Mouse (Mus musculus) ovary, postnatal 14 days (tissue): Measurements from ENCODE around the gene Ddx28.
A peak's percentile ranks its signal among the peaks of the same experiment; 100 is the strongest.

Source experiments
- DNase-seq: peaks from one replicate; pipeline ENCODE4 v3.0.0; 2022; ENCODE audit warnings: low spot score

The Ddx28 gene

DNA sequence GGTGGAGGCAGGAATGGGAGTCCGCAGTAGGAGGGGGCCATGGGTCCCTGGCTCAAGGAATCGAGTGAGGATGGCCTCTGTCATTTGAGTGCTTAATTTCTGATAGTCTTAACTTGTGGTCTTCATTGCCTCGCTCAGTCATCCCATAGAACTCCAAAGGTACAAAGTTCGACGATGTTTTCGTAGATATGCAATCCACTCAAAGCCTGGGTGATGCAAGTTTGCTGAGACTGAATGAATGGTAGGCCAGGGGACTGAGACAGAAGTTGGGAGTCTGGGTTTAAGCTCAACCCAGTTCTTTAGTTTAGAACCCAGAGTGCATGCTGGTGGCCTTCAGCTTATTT is at the start of gene Ddx28:
TSS of gene Ddx28 (minus strand) at position 240 of the 344 bp plus-strand sequence.
- no peak for DNase-seq

DNA sequence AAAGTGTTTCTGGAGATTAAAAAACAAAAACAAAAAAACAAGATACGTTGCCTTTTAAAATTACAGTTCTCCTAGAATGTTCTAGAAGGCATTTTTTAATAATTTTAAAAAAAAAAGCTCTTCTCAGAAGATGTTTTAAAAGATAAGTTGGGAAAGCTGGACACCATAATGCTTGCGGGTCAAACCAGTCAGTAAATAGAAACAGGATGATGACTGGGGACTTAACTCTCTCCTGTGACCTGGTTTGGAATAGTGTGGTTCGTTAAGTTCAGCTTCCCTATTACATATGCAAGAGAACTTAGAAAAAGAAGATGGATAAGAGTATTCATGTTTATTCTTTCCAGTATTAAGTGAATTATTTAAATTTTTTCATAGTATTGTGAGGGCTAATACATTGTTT is 48.8 kb upstream of the Ddx28 start:
- DNase-seq = no peak

DNA sequence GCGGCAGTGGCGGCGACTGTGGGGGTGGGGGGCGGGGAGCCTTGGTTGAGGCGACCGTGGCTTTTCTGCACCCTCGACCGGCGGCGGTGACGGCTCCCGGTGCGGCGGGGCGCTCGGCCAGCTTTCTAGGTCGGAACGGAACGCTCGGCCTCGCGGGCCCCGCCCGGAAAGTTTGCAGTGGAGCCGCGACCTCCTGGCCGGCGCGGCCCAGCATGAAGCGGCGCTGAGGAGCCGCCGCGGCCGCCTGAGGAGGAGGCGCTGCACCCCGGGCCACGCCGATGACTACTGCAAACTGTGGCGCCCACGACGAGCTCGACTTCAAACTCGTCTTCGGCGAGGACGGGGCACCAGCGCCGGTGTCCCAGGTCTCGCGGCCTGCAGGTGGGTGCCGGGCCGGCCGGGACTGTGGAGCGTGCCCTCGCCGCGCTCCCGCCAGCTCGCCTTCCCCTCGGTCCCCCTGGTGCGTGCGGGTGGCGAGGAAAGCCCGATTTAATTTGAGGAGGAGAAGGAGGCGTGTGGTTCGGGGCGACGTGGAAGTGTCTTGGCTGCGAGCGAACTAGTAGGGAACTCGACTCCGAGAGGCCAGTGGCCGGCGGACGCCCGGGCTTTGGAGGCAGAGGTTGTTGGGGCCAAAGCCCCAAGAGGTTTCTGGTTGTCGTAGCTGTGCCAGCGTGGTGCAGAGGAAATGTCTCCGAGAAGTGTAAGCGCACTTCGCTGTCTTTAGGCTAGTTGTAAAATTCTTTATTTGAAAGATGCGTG is 48.1 kb upstream of the Ddx28 start:
- DNase-seq = no peak

DNA sequence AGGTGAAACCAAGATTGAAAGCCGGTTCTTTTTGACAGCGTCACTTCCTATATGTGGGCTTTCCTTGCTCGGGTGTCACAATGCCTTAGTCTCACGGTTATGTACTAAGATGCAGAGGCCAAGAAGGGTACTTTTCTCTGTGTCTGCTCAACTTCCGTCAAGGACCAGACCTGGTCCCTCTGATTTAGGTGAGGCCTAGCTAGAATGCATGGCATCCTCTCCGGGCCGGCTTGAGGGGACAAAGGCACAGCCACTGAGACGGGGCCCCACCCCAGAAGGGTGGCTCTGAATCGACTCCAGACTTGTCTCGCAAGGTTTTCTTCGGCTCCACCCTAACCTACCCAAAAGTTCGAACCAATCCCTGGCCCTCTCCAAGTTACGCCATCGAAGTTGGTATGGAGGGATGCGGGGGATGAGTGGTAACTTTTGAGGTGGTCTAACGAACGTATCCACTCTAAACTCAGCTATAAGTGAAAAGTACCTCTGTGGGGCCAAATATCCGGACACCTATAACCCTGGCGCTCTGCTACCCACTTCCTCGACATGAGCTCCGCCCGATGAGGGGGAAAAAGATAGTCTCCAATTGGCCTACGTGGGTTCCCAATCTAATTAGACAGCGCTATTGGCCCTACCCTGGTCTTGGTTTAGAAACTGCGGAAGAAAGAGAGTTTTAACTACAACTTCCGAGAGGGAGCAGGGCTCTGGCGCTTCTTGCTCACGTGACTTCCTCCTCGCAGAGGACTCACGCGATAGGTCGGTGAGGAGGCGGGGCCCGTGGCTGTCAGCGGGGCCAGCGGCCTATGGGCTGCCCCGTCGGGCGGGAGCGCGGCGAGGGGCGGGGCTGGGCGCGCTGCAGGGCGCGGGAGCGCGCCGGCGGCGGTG is 47.3 kb upstream of the Ddx28 start, which contains the start of gene Nfatc3:
TSS of gene Nfatc3 (plus strand) at position 110 of the 882 bp plus-strand sequence.
- peak; percentile 88 for DNase-seq

DNA sequence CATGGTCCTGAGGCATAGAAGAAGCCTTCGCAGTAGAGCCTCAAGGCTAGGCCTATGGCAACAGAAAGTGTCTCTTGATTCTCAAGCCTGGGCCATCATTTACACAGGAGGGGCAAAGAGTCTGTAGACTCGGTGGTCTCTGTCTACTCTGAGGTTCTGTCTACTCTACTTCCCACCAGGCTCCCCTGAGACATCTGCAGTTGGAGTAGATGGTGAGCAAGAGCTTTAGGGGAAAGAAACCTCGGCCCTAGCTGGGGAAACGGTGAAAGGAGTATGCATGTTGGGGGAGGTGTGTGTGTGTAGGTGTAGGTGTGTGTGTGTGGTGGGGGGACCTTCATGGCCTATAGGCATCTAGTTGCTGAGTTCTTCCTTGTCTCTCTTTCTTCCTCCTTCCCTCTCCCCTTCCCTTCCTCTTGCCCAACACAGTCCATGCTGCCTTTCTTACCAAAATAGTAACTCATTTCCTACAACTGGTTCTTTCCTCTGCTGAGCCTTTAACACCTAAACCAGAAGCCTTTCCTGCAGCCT is 44.8 kb upstream of the Ddx28 start:
- no peak for DNase-seq

DNA sequence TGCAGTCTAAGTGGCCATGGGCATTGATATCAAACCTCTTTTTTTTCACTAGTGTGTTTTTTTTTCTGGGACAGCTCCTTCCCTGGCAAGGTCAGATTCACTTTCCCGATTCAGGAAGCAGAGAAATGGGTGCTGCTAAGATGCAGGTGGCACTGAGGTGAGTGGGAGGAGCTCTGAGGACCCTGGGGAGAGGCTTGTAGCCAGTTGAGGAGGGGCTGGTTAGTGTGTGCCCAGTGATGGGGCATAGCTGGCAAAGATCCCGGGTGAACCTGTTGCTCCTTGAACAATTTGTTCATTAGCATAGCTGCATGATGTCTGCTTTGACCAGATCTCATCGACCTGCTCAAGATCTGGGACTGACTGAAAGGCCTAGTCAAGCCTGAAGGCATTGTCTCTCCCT is 43.4 kb upstream of the Ddx28 start:
- no peak for DNase-seq

DNA sequence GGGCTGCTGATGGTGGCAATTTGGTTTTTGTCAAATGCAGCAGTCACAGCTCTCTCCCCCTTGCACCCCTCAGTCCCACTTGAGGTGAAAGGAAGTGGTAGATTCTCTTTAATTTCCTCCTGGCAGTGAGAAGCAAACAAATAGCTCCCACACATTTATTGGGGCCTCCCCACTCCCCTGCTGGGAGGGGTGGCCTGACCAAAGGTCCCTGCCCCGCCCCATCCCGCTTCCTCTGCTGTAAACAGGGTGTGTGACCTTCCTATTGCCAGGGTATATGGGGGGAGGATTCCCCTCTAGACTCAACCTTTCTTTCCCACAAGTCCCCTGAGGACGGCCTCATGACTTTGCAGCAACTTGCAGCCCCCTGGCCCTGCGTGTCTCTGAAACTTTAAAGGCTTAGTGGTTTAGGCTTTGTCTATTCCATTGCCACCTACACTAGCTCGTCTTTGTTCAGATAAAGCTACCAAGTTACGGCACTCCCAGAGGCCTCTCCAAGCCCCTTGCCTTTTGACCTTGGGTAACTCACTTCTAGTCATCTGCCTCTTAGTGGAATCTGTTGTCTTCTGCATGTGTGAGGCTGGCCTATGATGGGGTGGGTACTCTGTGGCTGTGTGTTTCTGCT is 42.6 kb upstream of the Ddx28 start:
- no peak for DNase-seq

DNA sequence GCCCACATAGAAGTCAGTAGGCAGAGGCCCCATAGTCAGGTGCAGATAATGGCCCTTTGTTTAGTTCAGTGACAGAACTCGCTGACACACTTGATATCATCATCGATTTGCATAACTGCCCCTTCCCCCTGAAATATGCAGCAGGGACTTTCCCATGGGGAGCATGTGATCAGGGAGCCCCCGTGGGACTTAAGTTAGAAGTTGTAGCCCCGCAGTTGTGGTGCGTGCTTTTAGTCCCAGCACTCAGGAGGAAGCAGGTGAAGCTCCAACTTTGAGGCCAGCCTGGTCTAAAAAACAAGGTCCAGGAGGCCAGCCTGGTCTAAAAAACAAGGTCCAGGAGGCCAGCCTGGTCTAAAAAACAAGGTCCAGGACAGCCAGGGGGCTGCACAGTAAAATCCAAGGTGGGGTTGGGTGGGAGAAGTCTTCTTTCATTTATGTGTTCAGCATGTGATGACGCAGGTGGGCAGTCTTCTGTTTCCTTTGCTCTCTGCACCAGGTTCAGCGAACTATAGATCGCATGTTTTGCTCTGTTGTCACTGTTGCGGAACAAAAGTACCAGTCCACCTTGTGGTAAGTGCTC is 40.9 kb upstream of the Ddx28 start:
- DNase-seq = no peak

DNA sequence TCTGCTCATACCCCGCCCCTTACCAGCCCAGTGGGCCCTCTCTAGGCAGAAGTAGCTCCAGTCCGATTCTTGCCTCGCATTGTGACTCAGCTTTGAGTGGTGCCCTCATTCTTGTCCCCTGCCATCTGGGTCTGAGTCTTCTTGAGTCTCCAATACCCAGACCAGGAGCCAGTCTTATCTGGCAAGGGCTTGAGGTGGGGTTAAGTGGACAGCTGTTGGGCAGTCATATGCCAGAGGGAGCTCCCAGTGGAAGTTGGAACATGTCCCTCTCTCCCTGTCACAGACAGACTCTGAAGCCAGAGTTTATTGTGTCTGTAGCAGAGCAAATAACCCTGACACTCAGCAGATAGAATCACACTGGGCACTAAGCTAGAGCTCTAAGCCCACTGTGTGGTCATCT is 39.4 kb upstream of the Ddx28 start:
- no peak for DNase-seq

DNA sequence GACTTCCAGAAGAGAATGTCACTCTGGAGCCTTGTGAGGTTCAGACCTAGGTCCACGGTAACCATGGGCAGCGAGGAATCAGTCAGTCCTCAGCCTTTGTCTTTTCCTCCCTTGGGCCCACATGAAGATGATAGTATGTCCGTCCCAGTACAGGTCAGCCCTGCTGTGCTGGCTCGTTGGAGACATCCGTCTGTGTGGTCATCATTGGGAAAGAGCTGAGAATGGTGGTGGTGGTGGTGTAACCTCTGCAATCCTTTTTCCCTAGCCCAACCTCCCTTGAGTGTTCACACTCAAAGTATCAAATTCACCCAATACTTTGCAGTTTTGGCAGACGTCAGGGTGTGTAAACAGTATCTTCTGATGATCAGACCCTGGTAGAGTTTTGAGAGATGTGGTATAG is 38.2 kb upstream of the Ddx28 start:
- DNase-seq = no peak

DNA sequence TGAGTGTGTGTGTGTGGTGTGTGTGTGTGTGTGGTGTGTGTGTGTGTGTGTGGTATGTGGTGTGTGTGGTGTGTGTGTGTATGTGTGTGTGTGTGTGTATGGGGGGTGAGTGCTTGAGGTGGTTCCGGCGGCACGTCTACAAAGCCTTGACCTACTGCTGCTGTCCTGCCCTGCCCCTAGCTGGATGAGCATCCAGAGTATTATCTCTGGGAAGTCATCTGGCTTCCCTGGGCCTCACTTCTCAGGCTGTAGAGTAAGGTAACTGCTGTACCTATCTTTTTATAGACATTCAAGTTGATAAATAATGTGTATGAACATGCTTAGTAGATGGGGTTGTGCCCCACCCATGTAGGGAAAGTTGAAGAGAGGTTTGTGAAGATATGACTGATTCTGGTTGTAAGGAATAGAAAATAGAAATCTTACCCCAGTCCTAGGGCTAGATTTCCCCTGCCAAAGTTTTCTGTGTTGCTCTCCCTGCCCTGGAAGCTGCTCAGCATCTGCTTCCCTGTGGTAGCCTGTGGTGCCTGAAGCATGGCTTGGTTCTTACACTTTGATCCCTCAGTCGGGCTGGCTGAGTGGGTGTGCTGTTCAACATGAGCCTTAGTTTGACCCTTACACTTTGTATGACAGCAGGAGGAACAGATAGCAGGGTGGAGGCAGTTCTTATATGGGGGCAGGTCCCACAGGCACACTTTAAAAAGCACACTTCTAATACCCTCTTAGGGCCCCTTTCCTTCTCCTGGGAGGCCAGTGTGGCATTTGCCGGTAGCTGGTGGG is 36.4 kb upstream of the Ddx28 start:
- no peak for DNase-seq

DNA sequence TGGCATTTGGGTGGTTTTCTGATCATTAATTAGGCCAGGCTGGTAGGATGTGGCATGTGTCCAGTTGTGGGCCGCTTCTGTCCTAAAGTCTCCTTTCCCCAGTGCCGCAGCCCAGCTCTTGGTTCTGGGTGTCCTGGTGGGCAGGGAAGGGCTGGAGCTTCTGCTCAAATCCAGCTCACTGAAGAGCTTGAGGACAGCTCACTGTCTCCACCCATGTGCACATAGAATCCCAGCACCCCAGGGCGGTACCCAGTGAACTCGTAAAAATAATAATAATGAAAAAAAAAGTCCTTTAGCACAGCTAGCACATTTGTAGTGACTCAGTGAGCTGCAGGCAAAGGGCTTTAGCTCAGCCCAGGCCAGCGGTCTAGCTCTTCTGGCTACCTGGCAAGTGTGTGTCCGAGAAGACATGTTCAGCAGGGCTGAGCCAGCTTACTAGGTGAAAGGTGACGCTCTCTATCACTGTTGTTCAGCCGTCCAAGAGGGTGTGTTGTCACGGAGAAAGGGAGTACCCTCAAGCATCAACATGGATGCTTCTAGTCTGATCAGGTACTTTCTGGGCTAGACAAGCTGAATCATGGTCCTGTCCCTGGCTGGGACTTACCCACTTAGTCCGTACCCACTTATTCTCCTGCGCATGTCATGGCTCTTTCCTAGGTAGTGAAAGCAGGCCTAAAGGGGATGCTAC is 35.3 kb upstream of the Ddx28 start:
- no peak for DNase-seq

DNA sequence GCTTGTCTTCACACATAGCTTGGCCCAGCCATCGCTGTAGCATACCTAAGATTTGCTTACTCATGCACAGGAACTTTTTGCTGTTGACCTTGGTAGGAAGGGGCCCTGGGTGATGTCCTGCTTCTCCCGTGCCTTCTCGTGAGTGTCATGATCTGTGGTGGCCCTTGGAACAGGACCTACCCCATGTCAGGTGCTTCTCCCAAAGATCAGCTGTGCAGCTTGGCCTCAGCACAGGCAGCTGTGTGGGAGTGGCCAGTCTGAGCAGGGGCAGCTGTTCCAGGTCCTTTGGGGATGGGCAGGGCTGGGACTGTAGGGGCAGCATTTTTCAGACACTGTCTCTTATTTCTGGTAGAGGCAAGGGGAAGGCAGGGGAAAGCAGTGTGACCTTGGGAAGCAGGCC is 32.5 kb upstream of the Ddx28 start:
- peak; percentile 9 for DNase-seq

DNA sequence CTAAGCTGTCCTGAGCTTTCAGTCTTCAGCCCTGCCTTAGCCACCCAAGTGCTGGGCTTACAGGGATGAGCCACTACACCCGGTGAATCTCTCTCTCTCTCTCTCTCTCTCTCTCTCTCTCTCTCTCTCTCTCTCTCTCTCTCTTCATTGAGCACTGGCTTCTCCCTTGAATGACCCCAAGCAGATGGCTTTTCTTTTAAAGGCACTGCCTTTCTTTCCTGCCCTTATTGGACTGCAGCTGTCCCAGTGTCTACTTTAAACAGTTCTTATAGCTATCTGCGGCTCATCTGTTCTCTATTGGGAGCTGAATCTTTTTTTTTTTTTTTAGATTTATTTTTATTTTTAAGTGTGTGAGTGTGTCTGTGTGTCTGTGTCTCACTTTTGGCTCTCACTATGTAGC is 31.4 kb upstream of the Ddx28 start:
- DNase-seq = no peak

DNA sequence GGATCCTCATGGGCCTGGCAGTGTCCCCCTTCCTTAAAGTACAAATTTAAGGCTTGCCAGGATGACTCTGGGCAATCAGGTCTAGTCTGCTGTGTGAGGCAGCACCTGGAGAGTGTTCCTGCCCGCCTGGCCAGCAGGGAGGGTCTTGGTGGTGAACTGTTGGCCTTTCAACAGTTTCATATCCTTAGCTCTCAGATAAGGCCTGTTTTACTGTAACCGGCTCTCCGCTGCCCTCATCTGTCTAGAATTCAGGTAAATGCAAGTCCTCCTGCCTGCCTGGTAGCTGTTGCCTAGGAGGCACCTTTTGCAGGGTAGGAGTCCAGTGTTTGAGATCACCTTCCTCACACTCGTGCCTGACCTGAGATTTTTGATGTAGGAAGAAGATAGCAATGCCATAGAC is 28.5 kb upstream of the Ddx28 start:
- DNase-seq = no peak

DNA sequence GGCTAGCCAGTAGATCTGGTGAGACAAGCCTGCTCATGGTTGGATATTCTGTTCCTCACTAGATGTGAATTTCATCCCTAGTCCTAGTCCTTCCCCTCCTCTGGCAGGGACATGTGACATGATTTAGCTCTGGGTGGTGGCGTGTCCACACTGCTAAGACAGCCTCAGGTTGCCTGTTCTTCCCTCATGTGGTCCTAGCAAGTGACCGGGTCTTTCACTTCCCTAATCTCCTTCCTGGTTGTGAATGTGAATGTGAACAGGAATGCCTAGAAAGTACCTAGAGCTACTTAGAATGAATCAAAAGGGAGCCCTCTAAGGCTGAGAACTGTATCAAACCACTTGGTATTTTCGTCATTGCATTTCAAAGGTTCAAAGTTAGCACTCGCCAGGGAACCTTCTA is 27.9 kb upstream of the Ddx28 start:
- DNase-seq = no peak

DNA sequence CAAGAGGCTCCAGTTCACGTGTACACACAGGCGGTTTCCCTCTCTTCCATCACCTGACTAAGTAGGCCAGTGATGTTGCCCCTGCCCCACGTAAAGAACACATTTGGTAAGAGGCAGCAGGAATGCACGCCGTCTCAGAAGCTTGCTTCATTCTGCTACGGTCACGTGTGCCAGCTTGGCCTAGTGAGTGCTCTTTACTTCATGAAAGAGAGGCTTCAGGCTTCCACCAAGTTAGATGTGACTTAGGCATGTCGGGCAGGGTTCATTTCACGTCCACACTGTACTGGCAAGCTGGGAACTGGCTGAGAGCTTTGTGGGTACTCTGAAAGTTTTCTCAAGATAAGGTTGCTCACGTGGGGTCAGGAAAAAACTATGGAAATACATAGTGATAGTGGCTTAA is 27.0 kb upstream of the Ddx28 start:
- DNase-seq = no peak

DNA sequence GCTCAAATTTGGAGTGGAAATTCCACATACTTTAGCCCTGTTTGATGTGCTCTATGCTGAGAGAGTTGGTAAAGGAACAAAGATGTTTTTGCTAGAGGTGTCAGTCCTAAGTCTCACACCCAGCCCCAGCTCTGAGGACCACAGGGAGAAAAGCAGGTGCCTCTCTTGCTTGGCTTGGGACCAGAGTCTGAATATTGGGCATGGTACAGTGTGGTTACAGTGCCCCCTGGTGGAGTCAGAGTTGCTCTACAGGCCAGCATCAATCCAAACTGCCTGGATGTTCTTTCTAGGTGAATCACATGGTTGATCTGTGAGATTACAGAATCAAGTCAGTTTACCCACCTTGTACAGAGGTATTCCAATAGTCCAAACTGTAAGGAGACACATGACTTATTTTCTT is 10.8 kb upstream of the Ddx28 start:
- DNase-seq = peak; percentile 70

DNA sequence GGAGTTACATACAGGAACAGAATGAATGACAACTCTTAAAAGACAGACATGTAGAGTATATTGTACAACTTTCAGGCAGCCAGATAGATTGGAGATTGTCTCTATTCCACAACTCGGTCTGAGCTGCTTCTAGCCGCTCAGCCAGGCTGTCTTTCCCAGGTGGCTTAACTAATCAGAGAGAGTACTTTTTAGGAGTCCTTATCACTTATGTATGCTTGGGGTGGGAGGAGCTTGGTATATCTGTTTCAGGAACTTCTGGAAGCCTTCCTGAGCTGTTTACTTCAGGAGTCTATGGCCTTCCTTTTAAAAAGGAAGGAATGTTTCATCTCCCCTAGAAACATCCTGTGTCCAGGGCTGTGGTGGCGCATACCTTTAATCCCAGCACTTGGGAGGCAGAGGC is 6.4 kb upstream of the Ddx28 start:
- DNase-seq = no peak

DNA sequence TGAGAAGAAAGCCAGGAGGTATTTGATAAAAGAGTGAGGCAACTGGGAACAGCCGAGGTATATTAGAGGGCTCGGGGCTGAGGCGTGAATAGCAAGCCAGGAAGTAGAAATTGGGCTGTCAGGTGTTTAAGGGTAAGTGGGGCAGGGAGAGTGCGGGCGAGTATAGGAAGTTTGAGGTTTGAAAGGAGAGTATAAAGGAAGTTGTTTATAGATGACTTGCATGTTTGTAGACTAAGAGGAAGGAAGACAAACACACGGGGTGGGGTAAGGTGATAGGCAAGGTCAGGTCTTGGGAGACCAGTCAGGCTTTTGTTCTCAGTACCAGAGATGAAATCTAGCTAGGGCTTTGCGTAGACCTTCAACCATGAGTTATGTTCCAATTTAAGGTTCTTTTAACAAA is 5.4 kb upstream of the Ddx28 start:
- no peak for DNase-seq

DNA sequence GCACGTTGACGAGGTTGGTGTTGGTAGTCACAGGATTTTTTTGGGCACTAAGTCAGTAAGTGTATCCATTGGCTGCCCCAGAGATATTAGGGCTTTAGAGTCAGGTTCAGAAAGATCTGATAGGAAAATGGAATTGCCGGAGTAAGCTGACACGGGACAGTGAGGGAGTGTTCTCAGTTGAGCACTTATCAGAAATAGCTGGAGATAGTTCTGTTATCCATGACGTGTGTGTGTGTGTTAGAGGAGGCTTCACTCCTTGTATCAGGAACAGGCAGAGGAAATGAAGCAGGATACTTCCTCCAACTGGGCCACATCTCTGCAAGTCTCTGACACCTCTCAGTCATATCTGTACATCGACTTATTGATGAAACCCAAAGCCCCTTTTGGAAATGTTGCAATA is 4.6 kb upstream of the Ddx28 start:
- DNase-seq = no peak
